Mouse (Mus musculus) neural tube, embryonic 13.5 days (tissue): ENCODE results near the gene Tktl2. TPM values are rescaled to one million over a fixed set of nuclear protein-coding genes. Genes with fewer than 3 reads are reported as not detected.

Experiments used
- ATAC-seq: fragments of 200-750 bp; cut with Nextera tagmentation; 2 replicates; pipeline ENCODE4 v1.8.0; 2017; ENCODE audit warnings: low read depth, mild to moderate bottlenecking, moderate TSS enrichment, moderate library complexity
- H3K27ac ChIP-seq: fragments of 300-500 bp; sonication (generic); replicated peaks from 2 replicates; pipeline ENCODE4 v1.5.1; 2015; ENCODE audit warnings: moderate library complexity, mild to moderate bottlenecking, inconsistent platforms
- H3K27me3 ChIP-seq: fragments of 300-500 bp; sonication (generic); 2 replicates; pipeline ENCODE4 v1.6.1; 2015; ENCODE audit warnings: mild to moderate bottlenecking, inconsistent platforms
- H3K36me3 ChIP-seq: fragments of 300-500 bp; sonication (generic); 2 replicates; pipeline ENCODE4 v1.6.1; 2015; ENCODE audit warnings: mild to moderate bottlenecking, inconsistent platforms
- H3K4me1 ChIP-seq: fragments of 300-500 bp; sonication (generic); replicated peaks from 2 replicates; pipeline ENCODE4 v1.6.1; 2015; ENCODE audit warnings: inconsistent platforms
- H3K4me2 ChIP-seq: fragments of 300-500 bp; sonication (generic); 2 replicates; pipeline ENCODE4 v1.6.1; 2015; ENCODE audit warnings: inconsistent platforms, mild to moderate bottlenecking, moderate library complexity
- H3K4me3 ChIP-seq: fragments of 300-500 bp; sonication (generic); 2 replicates; pipeline ENCODE4 v1.5.1; 2015; ENCODE audit warnings: mild to moderate bottlenecking, inconsistent platforms
- H3K9ac ChIP-seq: fragments of 300-500 bp; sonication (generic); 2 replicates; pipeline ENCODE4 v1.6.1; 2015; ENCODE audit warnings: moderate library complexity, mild to moderate bottlenecking, inconsistent platforms
- H3K9me3 ChIP-seq: fragments of 300-500 bp; sonication (generic); 2 replicates; pipeline ENCODE4 v1.6.1; 2016; ENCODE audit warnings: inconsistent platforms
- WGBS: fragments of 180-500 bp; shearing (Covaris S2); methylation state at CpG from one replicate; pipeline ENCODE4 v1.1.7; 2015; 5-methylcytosine and 5-hydroxymethylcytosine counted together
- polyA plus RNA-seq: library from polyadenylated mRNA; unstranded; fragments of >200 nt; fragmentation: Nextera tagmentation; extraction: Ambion mirVana; gene quantifications from 2 replicates; pipeline ENCODE4 v1.2.1, GENCODE M21; 2015

Tktl2 gene
- polyA plus RNA-seq, 1 experiment from 2014 or later, result not detected

DNA sequence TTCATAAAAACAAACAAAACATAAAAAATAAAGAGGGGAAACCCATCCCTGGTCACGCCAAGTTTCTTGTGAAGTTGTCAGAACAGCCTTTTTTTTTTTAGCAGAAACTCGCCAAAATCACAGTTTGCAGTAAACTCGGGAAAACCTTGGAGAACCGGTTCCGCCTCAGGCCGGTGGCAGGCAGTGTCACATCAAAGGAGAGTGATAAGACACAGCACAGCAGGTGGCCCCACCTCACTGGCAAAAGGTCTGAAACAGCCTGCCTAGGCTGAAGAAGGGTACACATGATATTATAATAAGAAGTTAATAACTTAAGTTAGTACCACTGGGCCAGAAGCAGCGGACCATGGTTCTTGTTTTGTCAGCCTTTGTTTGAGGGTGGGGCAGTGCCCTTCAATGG, 38.5 kb downstream of the Tktl2 start:
- 21% methylated on average over 7 of the region's 7 CpGs for WGBS
- Histone ChIP-seq H3K9ac (no peak overlapping the region), H3K27ac (no peak overlapping the region), H3K27me3 (no peaks in the 10 kb centered on the region), H3K36me3 (no peaks in the 10 kb centered on the region), H3K4me2 (no peak overlapping the region), H3K4me1 (no peaks in the 10 kb centered on the region), H3K4me3 (no peak overlapping the region), H3K9me3 (no peaks in the 10 kb centered on the region)
- ATAC-seq, result no peak

Other genes with a start within 250 kb of the Tktl2 start
- 11.2 and 13.4 TPM in 2 replicates for gene Tma16, start 25.2 kb upstream of the Tktl2 start, polyA plus RNA-seq
- gene Npy5r, start 176.4 kb downstream of the Tktl2 start, polyA plus RNA-seq, result 2.1 TPM in 2 replicates
- gene Npy1r, start 185.4 kb downstream of the Tktl2 start, polyA plus RNA-seq, result 11.0 and 12.8 TPM in 2 replicates